ENCODE assay signal across 8 mouse cellular contexts in the genomic region with DNA sequence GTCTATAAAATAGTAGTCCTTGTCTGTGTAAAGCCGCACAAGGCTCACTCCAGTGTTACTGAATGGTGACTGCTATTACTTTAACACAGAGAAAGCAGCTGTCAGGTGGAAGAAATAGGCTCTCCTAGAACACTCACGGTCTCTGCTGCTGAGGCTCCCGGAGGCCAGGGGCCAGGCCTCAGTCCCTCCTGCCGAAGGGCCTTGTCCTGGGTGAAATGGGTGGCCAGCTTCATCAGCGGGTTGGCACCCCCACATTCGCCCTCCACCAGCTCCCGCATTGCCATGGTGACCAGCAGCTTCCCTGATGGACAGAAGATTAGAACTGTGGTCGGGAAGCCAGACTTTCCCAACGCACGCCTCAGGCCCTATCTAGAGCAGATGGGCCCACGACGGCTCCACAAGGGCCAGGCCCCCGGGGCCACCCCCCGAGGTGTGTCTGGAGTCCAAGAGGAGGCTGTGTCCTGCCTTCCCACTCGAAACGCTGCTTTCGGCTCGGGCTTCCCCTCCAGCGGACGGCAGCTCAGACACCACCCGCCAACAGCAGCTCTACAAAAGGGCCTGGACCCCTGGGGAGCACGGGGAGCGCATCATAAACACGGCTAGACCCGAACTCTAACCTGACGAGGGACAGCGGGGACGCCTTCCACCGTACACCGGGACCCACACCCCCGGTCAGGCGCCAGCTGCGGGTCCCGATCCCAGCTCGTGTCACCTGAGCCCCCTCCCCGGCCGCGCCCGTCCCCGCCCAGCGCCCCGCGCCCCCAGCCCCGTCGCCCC. TPM values are rescaled to one million over a fixed set of nuclear protein-coding genes. Genes with fewer than 3 reads are reported as not detected.
DNase-seq lines count a peak whose midpoint lies in the region; ATAC-seq and TF ChIP-seq lines count a peak whose summit lies in the region.

No protein-coding gene starts in this region.

- DNase-seq in CD8-positive naive resting alpha-beta T cell, adult 2 months (ENCODE audit: low read depth in 2 of 2, low spot score in 2 of 2), result peak; percentile 21 to 38
- DNase-seq in adrenal gland, adult 18-20 months (ENCODE audit: low spot score in 2 of 2), result peak; percentile 49 to 57
- peak; percentile 54 for DNase-seq in embryo, embryonic 11 days
- peak; percentile 83 for DNase-seq in heart, embryonic 10.5 days (ENCODE audit: low spot score)
- no peak for DNase-seq in liver, postnatal 0 days
- peak; percentile 44 to 50 for DNase-seq in thymus, postnatal 10 days (ENCODE audit: low spot score in 2 of 2)

- no peaks in the 10 kb centered on the region for H3K27me3 ChIP-seq in heart, embryonic 10.5 days (ENCODE audit: insufficient read depth, poor library complexity, severe bottlenecking)
- H3K27me3 ChIP-seq in kidney, embryonic 15.5 days, result no peaks in the 10 kb centered on the region
- no peaks in the 10 kb centered on the region for H3K27me3 ChIP-seq in liver, postnatal 0 days (ENCODE audit: insufficient read depth, low read length)
- H3K27me3 ChIP-seq in neural tube, embryonic 13.5 days, result no peaks in the 10 kb centered on the region

- peaks cover 24% of the 10 kb centered on the region for H3K36me3 ChIP-seq in heart, embryonic 10.5 days
- H3K36me3 ChIP-seq in kidney, embryonic 15.5 days, result peaks cover 30% of the 10 kb centered on the region; the same call in 1 of the 2 replicates
- peaks cover 18% of the 10 kb centered on the region for H3K36me3 ChIP-seq in liver, postnatal 0 days (replicated peaks; ENCODE audit: insufficient read depth, low read length)
- peaks cover 25% of the 10 kb centered on the region for H3K36me3 ChIP-seq in neural tube, embryonic 13.5 days

- H3K4me1 ChIP-seq in heart, embryonic 10.5 days, result peaks cover 17% of the 10 kb centered on the region
- H3K4me1 ChIP-seq in kidney, embryonic 15.5 days, result peaks cover 17% of the 10 kb centered on the region
- H3K4me1 ChIP-seq in liver, postnatal 0 days (ENCODE audit: insufficient read depth), result peaks cover 9% of the 10 kb centered on the region
- H3K4me1 ChIP-seq in neural tube, embryonic 13.5 days (replicated peaks), result peaks cover 31% of the 10 kb centered on the region

- H3K9ac ChIP-seq in kidney, embryonic 15.5 days, result peak overlapping the region; percentile 83
- peak overlapping the region; percentile 91 for H3K9ac ChIP-seq in liver, postnatal 0 days (replicated peaks)
- H3K9ac ChIP-seq in neural tube, embryonic 13.5 days, result peak overlapping the region; percentile 93

- H3K9me3 ChIP-seq in heart, embryonic 10.5 days, result no peaks in the 10 kb centered on the region
- H3K9me3 ChIP-seq in kidney, embryonic 15.5 days (replicated peaks), result no peaks in the 10 kb centered on the region
- no peaks in the 10 kb centered on the region for H3K9me3 ChIP-seq in liver, postnatal 0 days (ENCODE audit: low read length)
- H3K9me3 ChIP-seq in neural tube, embryonic 13.5 days, result no peaks in the 10 kb centered on the region

- peak overlapping the region; percentile 84 for H3K4me3 ChIP-seq in heart, embryonic 10.5 days
- peak overlapping the region; percentile 92 for H3K4me3 ChIP-seq in kidney, embryonic 15.5 days (replicated peaks)
- H3K4me3 ChIP-seq in liver, postnatal 0 days (ENCODE audit: low read depth, low read length), result peak overlapping the region; percentile 90
- peak overlapping the region; percentile 93 for H3K4me3 ChIP-seq in neural tube, embryonic 13.5 days

- 4% methylated on average over 43 of the region's 45 CpGs for WGBS in heart, embryonic 10.5 days
- WGBS in kidney, embryonic 15.5 days, result 2% methylated on average over 45 of the region's 45 CpGs
- 2% methylated on average over 44 of the region's 45 CpGs for WGBS in liver, postnatal 0 days (ENCODE audit: insufficient replicate concordance)
- 2% methylated on average over 45 of the region's 45 CpGs for whole genome bisulfite sequencing in neural tube, embryonic 13.5 days

- peak overlapping the region; percentile 76 for H3K4me2 ChIP-seq in kidney, embryonic 15.5 days
- peak overlapping the region; percentile 77 for H3K4me2 ChIP-seq in liver, postnatal 0 days (ENCODE audit: low read depth, low read length)
- H3K4me2 ChIP-seq in neural tube, embryonic 13.5 days, result peak overlapping the region; percentile 79

- H3K27ac ChIP-seq in heart, embryonic 10.5 days, result peak overlapping the region; percentile 90
- peak overlapping the region; percentile 58 for H3K27ac ChIP-seq in kidney, embryonic 15.5 days
- H3K27ac ChIP-seq in liver, postnatal 0 days (ENCODE audit: low read depth), result peak overlapping the region; percentile 86
- H3K27ac ChIP-seq in neural tube, embryonic 13.5 days (replicated peaks), result peak overlapping the region; percentile 84

- ATAC-seq in kidney, embryonic 15.5 days (replicated peaks; ENCODE audit: low FRiP score), result peak; percentile 52
- ATAC-seq in liver, postnatal 0 days, result peak; percentile 52
- ATAC-seq in neural tube, embryonic 13.5 days (ENCODE audit: low read depth), result peak; percentile 70

- TF ChIP-seq CTCF in liver, postnatal 0 days (IDR thresholded peaks at IDR 0.05; ENCODE audit: low read depth), result no peak

- TF ChIP-seq EP300 in liver, postnatal 0 days (IDR thresholded peaks at IDR 0.05; ENCODE audit: low read depth), result no peak

RNA-seq across cellular contexts. Expression of a gene that starts 0.5 kb away (rescaled TPM):
- total RNA-seq in adrenal gland, adult 18-20 months (2021), result 100 to 1,000 TPM; 116 to 119 TPM
- 25.5 and 31.9 TPM in 2 replicates for polyA plus RNA-seq in heart, embryonic 10.5 days (2016; fragmentation: Nextera tagmentation; extraction: Ambion mirVana)
- 40.6 and 46.4 TPM in 2 replicates for polyA plus RNA-seq in kidney, embryonic 15.5 days (2015; fragmentation: Nextera tagmentation; extraction: Ambion mirVana)
- 31.6 and 32.5 TPM in 2 replicates for polyA plus RNA-seq in liver, postnatal 0 days (2015; fragmentation: Nextera tagmentation; extraction: Ambion mirVana)
- polyA plus RNA-seq in neural tube, embryonic 13.5 days (2015; fragmentation: Nextera tagmentation; extraction: Ambion mirVana), result 66.9 and 67.6 TPM in 2 replicates

RNA-seq across cellular contexts. Expression of a gene that starts 50.3 kb away (rescaled TPM):
- 100 to 1,000 TPM; 107 to 199 TPM for total RNA-seq in adrenal gland, adult 18-20 months (2021)
- polyA plus RNA-seq in heart, embryonic 10.5 days (2016; fragmentation: Nextera tagmentation; extraction: Ambion mirVana), result 1.3 and 3.3 TPM in 2 replicates
- polyA plus RNA-seq in kidney, embryonic 15.5 days (2015; fragmentation: Nextera tagmentation; extraction: Ambion mirVana), result 3.9 and 5.9 TPM in 2 replicates
- polyA plus RNA-seq in liver, postnatal 0 days (2015; fragmentation: Nextera tagmentation; extraction: Ambion mirVana), result 1.8 TPM in 2 replicates
- polyA plus RNA-seq in neural tube, embryonic 13.5 days (2015; fragmentation: Nextera tagmentation; extraction: Ambion mirVana), result 69.8 and 75.1 TPM in 2 replicates

Comparison
In these comparisons a context has a peak if more than half of its experiments do, and no peak if none do; other contexts are left out.
1. RNA of a gene that starts 50.3 kb away (polyA plus RNA-seq): 69.8 to 75.1 TPM in neural tube, embryonic 13.5 days; 3.9 to 5.9 TPM in kidney, embryonic 15.5 days, 1.3 to 3.3 TPM in heart, embryonic 10.5 days and 1.8 TPM in liver, postnatal 0 days; every median in the first group is over 10 times any median in the second.
2. Peak in every context shown above with its lines, with median percentiles within 50 percentile points of each other: H3K27ac ChIP-seq, H3K4me3 ChIP-seq, ATAC-seq, H3K4me2 ChIP-seq and H3K9ac ChIP-seq.